18 mouse cellular contexts compared by ENCODE assay signal in genomic region chr4:33549606-33550005, GRCm38 (mm10).
A peak's percentile ranks its signal among the peaks of the same experiment; 100 is the strongest.
DNase-seq lines count a peak whose midpoint lies in the region; ATAC-seq and TF ChIP-seq lines count a peak whose summit lies in the region.
"Had no signal": no experiment of that assay in that cellular context is flagged by ENCODE, and none has a peak within 500 bp of the region (broad histone marks: within the 10 kb centered on the region; RNA-seq: fewer than 3 reads in every experiment).

No protein-coding gene starts in this region.

- DNase-seq in adrenal gland, postnatal 14 days: peak; percentile 19
- DNase-seq in adrenal gland, postnatal 4 days (ENCODE audit: low spot score in 2 of 2): no peak
- no peak for DNase-seq in midbrain, embryonic 10.5 days (ENCODE audit: low spot score)
- no peak for DNase-seq in midbrain, embryonic 14.5 days
- DNase-seq in forebrain, postnatal 0 days: no peak
- peak; percentile 54 for DNase-seq in retina, postnatal 1 day
- DNase-seq in spleen, postnatal 36 days (ENCODE audit: low spot score in 2 of 2): no peak
- no peak for DNase-seq in testis, postnatal 14 days (ENCODE audit: low spot score)
- DNase-seq: cerebellum, adult 9-11 months; gastrocnemius, postnatal 36 days; heart, postnatal 10 days; kidney, adult 2 months; layer of hippocampus, postnatal 36 days; lung, postnatal 36 days had no signal

- H3K36me3 ChIP-seq in midbrain, embryonic 10.5 days: no peaks in the 10 kb centered on the region
- H3K36me3 ChIP-seq in midbrain, embryonic 14.5 days (ENCODE audit: control insufficient read depth, insufficient read depth, low read length): no peaks in the 10 kb centered on the region
- H3K36me3 ChIP-seq in forebrain, postnatal 0 days (ENCODE audit: insufficient read depth): no peaks in the 10 kb centered on the region
- H3K36me3 ChIP-seq: embryonic facial prominence, embryonic 15.5 days; limb, embryonic 12.5 days; liver, embryonic 15.5 days had no signal

- H3K9ac ChIP-seq in midbrain, embryonic 14.5 days (replicated peaks; ENCODE audit: low read length): no peak overlapping the region
- H3K9ac ChIP-seq in forebrain, postnatal 0 days: no peak overlapping the region
- H3K9ac ChIP-seq: embryonic facial prominence, embryonic 15.5 days; limb, embryonic 12.5 days; liver, embryonic 15.5 days had no signal

- H3K4me2 ChIP-seq in midbrain, embryonic 14.5 days (ENCODE audit: low read length): no peak overlapping the region
- no peak overlapping the region for H3K4me2 ChIP-seq in forebrain, postnatal 0 days (ENCODE audit: low read depth)
- H3K4me2 ChIP-seq: embryonic facial prominence, embryonic 15.5 days; limb, embryonic 12.5 days; liver, embryonic 15.5 days had no signal

- peak overlapping the region; percentile 80 for H3K27ac ChIP-seq in midbrain, embryonic 10.5 days (replicated peaks)
- no peak overlapping the region for H3K27ac ChIP-seq in midbrain, embryonic 14.5 days (replicated peaks; ENCODE audit: low read depth, low read length)
- H3K27ac ChIP-seq in forebrain, postnatal 0 days (ENCODE audit: low read depth, low read length): no peak overlapping the region
- H3K27ac ChIP-seq: embryonic facial prominence, embryonic 15.5 days; limb, embryonic 12.5 days; liver, embryonic 15.5 days had no signal

- no peak overlapping the region for H3K4me3 ChIP-seq in midbrain, embryonic 10.5 days
- H3K4me3 ChIP-seq in midbrain, embryonic 14.5 days (replicated peaks; ENCODE audit: low read depth, low read length): no peak overlapping the region
- H3K4me3 ChIP-seq in forebrain, postnatal 0 days (ENCODE audit: low read depth, low read length): no peak overlapping the region
- H3K4me3 ChIP-seq: embryonic facial prominence, embryonic 15.5 days; limb, embryonic 12.5 days; liver, embryonic 15.5 days had no signal

- H3K27me3 ChIP-seq in midbrain, embryonic 10.5 days (ENCODE audit: low read depth, poor library complexity, severe bottlenecking): peaks cover 19% of the 10 kb centered on the region
- H3K27me3 ChIP-seq in midbrain, embryonic 14.5 days (ENCODE audit: control insufficient read depth, insufficient read depth, low read length): no peaks in the 10 kb centered on the region
- no peaks in the 10 kb centered on the region for H3K27me3 ChIP-seq in forebrain, postnatal 0 days (ENCODE audit: insufficient read depth, low read length)
- H3K27me3 ChIP-seq: CH12.LX; embryonic facial prominence, embryonic 15.5 days had no signal

- TF ChIP-seq CTCF in forebrain, postnatal 0 days (IDR thresholded peaks at IDR 0.05; ENCODE audit: low read depth): no peak

- peaks cover 38% of the 10 kb centered on the region for H3K4me1 ChIP-seq in midbrain, embryonic 10.5 days
- H3K4me1 ChIP-seq in midbrain, embryonic 14.5 days (ENCODE audit: control insufficient read depth, insufficient read depth, low read length): peaks cover 17% of the 10 kb centered on the region
- H3K4me1 ChIP-seq in forebrain, postnatal 0 days (ENCODE audit: insufficient read depth): 0 out of 2 replicates have a peak, but pooled peaks cover 5% of the 10 kb centered on the region
- H3K4me1 ChIP-seq: liver, embryonic 15.5 days had no signal

- no peak for ATAC-seq in midbrain, embryonic 14.5 days (ENCODE audit: low FRiP score, low TSS enrichment)
- ATAC-seq in forebrain, postnatal 0 days: peak; percentile 44; the same call in 1 of the 2 replicates

- no peaks in the 10 kb centered on the region for H3K9me3 ChIP-seq in midbrain, embryonic 10.5 days (replicated peaks)
- H3K9me3 ChIP-seq in midbrain, embryonic 14.5 days (ENCODE audit: control insufficient read depth, low read length): no peaks in the 10 kb centered on the region
- no peaks in the 10 kb centered on the region for H3K9me3 ChIP-seq in forebrain, postnatal 0 days (ENCODE audit: low read length)
- H3K9me3 ChIP-seq: embryonic facial prominence, embryonic 15.5 days; limb, embryonic 12.5 days; liver, embryonic 15.5 days had no signal

- whole genome bisulfite sequencing in midbrain, embryonic 10.5 days: 46% methylated on average over 5 of the region's 5 CpGs
- 34% methylated on average over 5 of the region's 5 CpGs for WGBS in midbrain, embryonic 14.5 days
- 28% methylated on average over 5 of the region's 5 CpGs for WGBS in forebrain, postnatal 0 days

Comparison
In these comparisons a context has a peak if more than half of its experiments do, and no peak if none do; other contexts are left out.
1. DNase-seq: peak in adrenal gland, postnatal 14 days (single experiment) and retina, postnatal 1 day (single experiment); none in adrenal gland, postnatal 4 days (0 of 2), midbrain, embryonic 10.5 days (single experiment), midbrain, embryonic 14.5 days (single experiment), forebrain, postnatal 0 days (single experiment), spleen, postnatal 36 days (0 of 2) and testis, postnatal 14 days (single experiment).